Comparison of ENCODE assay signal across 7 mouse cellular contexts in genomic region chr7:28267129-28268041, GRCm38 (mm10). TPM values are rescaled to one million over a fixed set of nuclear protein-coding genes. Genes with fewer than 3 reads are reported as not detected.
A peak's percentile ranks its signal among the peaks of the same experiment; 100 is the strongest.
DNase-seq lines count a peak whose midpoint lies in the region; ATAC-seq lines count a peak whose summit lies in the region.

Gene Eid2 (plus strand): TSS chr7:28267881.

- ATAC-seq in granulocyte monocyte progenitor cell, adult 5-6 weeks (replicated peaks; ENCODE audit: poor library complexity, severe bottlenecking): peak; percentile 63
- peak; percentile 92 for ATAC-seq in intestine, embryonic 16.5 days
- ATAC-seq in midbrain, embryonic 12.5 days (ENCODE audit: low FRiP score, low read depth): peak; percentile 92

- peak within 1 kb of the TSS; percentile 82 for H3K27ac ChIP-seq in intestine, embryonic 16.5 days (ENCODE audit: low read length)
- H3K27ac ChIP-seq in midbrain, embryonic 12.5 days (replicated peaks): peak within 1 kb of the TSS; percentile 94

- peak within 1 kb of the TSS; percentile 92 for H3K4me3 ChIP-seq in intestine, embryonic 16.5 days (ENCODE audit: low read length)
- H3K4me3 ChIP-seq in midbrain, embryonic 12.5 days: peak within 1 kb of the TSS; percentile 89

- peaks cover 3% of the 10 kb centered on the region for H3K4me1 ChIP-seq in intestine, embryonic 16.5 days (ENCODE audit: control insufficient read depth, insufficient read depth, low read length)
- peaks cover 11% of the 10 kb centered on the region for H3K4me1 ChIP-seq in midbrain, embryonic 12.5 days

- H3K27me3 ChIP-seq in intestine, embryonic 16.5 days (replicated peaks; ENCODE audit: control insufficient read depth, insufficient read depth, low read length): no peaks in the 10 kb centered on the region
- H3K27me3 ChIP-seq in midbrain, embryonic 12.5 days: 0 out of 2 replicates have a peak, but pooled peaks cover 7% of the 10 kb centered on the region

- DNase-seq in adrenal gland, postnatal 10 days: peak; percentile 92
- DNase-seq in embryo, embryonic 11.5 days (ENCODE audit: low read depth, low spot score): peak; percentile 88
- DNase-seq in left cerebral cortex, postnatal 25 days (ENCODE audit: low spot score in 2 of 2): peak; percentile 91 to 95
- peak; percentile 16 to 58 for DNase-seq in spleen, postnatal 10 days (ENCODE audit: low spot score in 2 of 2)

- H3K36me3 ChIP-seq in intestine, embryonic 16.5 days (ENCODE audit: control insufficient read depth, insufficient read depth, low read length): 0 out of 2 replicates have a peak, but pooled peaks cover 3% of the 10 kb centered on the region
- H3K36me3 ChIP-seq in midbrain, embryonic 12.5 days: peaks cover 25% of the 10 kb centered on the region

- no peaks in the 10 kb centered on the region for H3K9me3 ChIP-seq in intestine, embryonic 16.5 days (ENCODE audit: control insufficient read depth, low read length)
- H3K9me3 ChIP-seq in midbrain, embryonic 12.5 days: no peaks in the 10 kb centered on the region

- 6% methylated on average over 57 of the region's 57 CpGs for WGBS in intestine, embryonic 16.5 days
- 7% methylated on average over 57 of the region's 57 CpGs for WGBS in midbrain, embryonic 12.5 days

- intact Hi-C loops in left cerebral cortex, postnatal 25 days (cut with DNase I): loop anchor here (1.0 kb wide), 1 partner anchor 45 kb away; the partner anchor contains the start of gene Timm50

- peak within 1 kb of the TSS; percentile 91 for H3K4me2 ChIP-seq in intestine, embryonic 16.5 days (ENCODE audit: low read depth, low read length)
- H3K4me2 ChIP-seq in midbrain, embryonic 12.5 days (replicated peaks): peak within 1 kb of the TSS; percentile 84

- H3K9ac ChIP-seq in intestine, embryonic 16.5 days (ENCODE audit: low read depth, low read length): peak within 1 kb of the TSS; percentile 97
- H3K9ac ChIP-seq in midbrain, embryonic 12.5 days (replicated peaks): peak within 1 kb of the TSS; percentile 99

RNA-seq across cellular contexts. Expression of gene Eid2, which starts in this region (rescaled TPM):
- 10 to 100 TPM; 22.8 to 34.9 TPM for total RNA-seq in adrenal gland, postnatal 10 days (2021)
- total RNA-seq in granulocyte monocyte progenitor cell, adult 5-6 weeks (2014; fragmentation: Nextera tagmentation): 1.2 and 2.3 TPM in 2 replicates
- total RNA-seq in granulocyte monocyte progenitor cell, adult 5-6 weeks (2017): 2.0 and 2.8 TPM in 2 replicates
- 0.77 and 0.98 TPM in 2 replicates for polyA plus RNA-seq in intestine, embryonic 16.5 days (2015; fragmentation: Nextera tagmentation; extraction: Ambion mirVana)
- 10 to 100 TPM; 58.4 to 61.2 TPM for total RNA-seq in left cerebral cortex, postnatal 25 days (2021)
- 5.7 and 7.3 TPM in 2 replicates for polyA plus RNA-seq in midbrain, embryonic 12.5 days (2016; fragmentation: Nextera tagmentation; extraction: Ambion mirVana)

Comparison
In these comparisons a context has a peak if more than half of its experiments do, and no peak if none do; other contexts are left out.
1. Peak in every context shown above with its lines: DNase-seq, ATAC-seq, H3K4me3 ChIP-seq and H3K27ac ChIP-seq.
2. RNA of gene Eid2 (total RNA-seq): 58.4 to 61.2 TPM in left cerebral cortex, postnatal 25 days and 22.8 to 34.9 TPM in adrenal gland, postnatal 10 days; 1.2 to 2.8 TPM in granulocyte monocyte progenitor cell, adult 5-6 weeks; every median in the first group is over 4 times any median in the second.
3. Peak in ATAC-seq, H3K4me3 ChIP-seq, H3K27ac ChIP-seq, H3K9ac ChIP-seq and H3K4me2 ChIP-seq in intestine, embryonic 16.5 days; RNA of the gene not detected or under 1 TPM.
4. DNase-seq: peak in every context shown above with its lines; median percentile 93 in left cerebral cortex, postnatal 25 days; 92 in adrenal gland, postnatal 10 days; 88 in embryo, embryonic 11.5 days; 37 in spleen, postnatal 10 days.